Mouse (Mus musculus) adrenal gland, postnatal 4 days (tissue): Measurements from ENCODE around the gene Tnfsf12. TPM values are rescaled to one million over a fixed set of nuclear protein-coding genes. Genes with fewer than 3 reads are reported as not detected.
A peak's percentile ranks its signal among the peaks of the same experiment; 100 is the strongest.
"Not testable (repeated sequence)": the region's sequence is repeated elsewhere in the genome, so short reads cannot be mapped to it uniquely, and the experiment has no call there.

Experiments used
- DNase-seq, 2 experiments: peaks; one replicate each; pipeline ENCODE4 v3.0.0; 2021 to 2022; ENCODE audit warnings: low spot score in 2 of 2, mixed read lengths in 2 of 2
- long read RNA-seq, 2 experiments: library from polyadenylated mRNA; stranded (forward); transcript quantifications; one replicate each; pipeline ENCODE4 v2.0.0; 2021
- total RNA-seq, 2 experiments: library from RNA; stranded (reverse); gene quantifications; 2 replicates each; pipeline ENCODE4 v1.2.3; 2021

The Tnfsf12 gene
- total RNA-seq = 10 to 100 TPM; 23.0 to 23.1 TPM
- long read RNA-seq, experiment 1, transcript Tnfsf12-202 (7 exons, 1,435 nt) = major isoform, 5 of 8 reads
- long read RNA-seq, experiment 1, partial matches to known transcripts = 0 of 8 reads
- long read RNA-seq, experiment 1, other reads (novel, unspliced or antisense) = 3 of 8 reads
- long read RNA-seq, experiment 2, partial matches to known transcripts = 0 of 4 reads
- long read RNA-seq, experiment 2, other reads (novel, unspliced or antisense) = 1 of 4 reads

DNA sequence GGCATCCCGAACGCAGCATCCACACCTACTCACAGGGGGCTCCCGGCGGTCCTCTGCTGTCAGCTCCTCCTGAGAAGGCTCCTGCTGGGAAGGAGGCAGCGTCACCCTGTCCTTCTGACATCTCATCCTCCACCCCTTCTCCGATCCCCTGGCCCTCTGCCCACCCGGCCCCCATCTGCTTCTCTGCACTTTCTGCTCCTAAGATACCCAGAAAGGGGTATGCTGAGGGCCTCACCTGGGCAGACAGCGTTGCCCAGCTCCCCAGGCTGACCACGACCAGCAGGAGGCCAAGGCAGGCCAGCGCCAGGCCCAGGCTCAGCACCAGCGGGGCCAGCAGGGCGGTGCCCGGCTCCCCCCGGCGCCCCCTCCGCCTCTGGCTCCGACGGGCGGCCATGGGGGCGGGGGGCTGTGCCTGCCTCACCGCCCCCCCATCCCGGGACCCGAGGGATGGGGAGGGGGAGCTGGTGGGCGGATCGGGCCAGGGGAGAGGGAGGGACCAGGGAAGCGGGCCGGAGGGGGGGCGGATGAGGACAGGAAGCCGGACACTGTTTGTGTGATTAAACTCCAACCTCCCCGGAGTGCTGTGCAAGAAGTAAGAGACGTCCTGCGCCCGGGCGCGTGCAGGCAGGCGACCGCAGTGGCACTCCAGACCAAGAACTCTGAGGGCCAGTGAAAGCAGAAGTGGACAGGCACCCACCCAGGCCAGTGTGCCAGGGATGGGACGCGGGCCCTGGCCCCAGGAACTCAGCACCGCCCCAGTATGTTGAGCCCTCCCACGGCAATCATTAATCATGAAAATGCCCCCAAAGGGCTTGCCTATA, at the start of gene Tnfsf12, which contains the start of gene Tnfsfm13:
TSS of gene Tnfsf12 (minus strand) at position 489 of the 821 bp plus-strand sequence.
TSS of gene Tnfsfm13 (minus strand) at position 738 of the 821 bp plus-strand sequence.
- DNase-seq = peak; percentile 46 to 62

GRCm38 (mm10) chr11:69731408-69731807, 35.8 kb upstream of the Tnfsf12 start:
- DNase-seq = not testable (repeated sequence)

DNA sequence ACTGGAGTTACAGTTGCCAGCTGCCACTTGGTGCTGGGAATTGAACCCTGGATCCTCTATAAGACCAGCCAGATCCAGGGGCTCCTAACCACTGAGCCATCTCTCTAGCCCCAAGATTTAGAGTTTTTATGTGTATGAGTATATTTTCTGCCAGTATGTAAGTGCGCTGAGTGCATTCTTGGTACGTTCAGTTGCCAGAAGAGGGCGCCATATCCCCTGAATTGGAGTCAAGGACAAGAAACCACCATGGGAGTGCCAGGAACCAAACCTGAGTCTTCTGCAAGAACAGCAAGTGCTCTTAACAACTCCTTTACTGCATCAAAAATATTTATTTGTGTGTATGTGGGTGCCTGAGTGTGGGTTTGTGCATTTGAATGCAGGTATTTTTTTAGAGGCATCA, 33.4 kb upstream of the Tnfsf12 start:
- DNase-seq = peak in 1 of 2 experiments; percentile 36

DNA sequence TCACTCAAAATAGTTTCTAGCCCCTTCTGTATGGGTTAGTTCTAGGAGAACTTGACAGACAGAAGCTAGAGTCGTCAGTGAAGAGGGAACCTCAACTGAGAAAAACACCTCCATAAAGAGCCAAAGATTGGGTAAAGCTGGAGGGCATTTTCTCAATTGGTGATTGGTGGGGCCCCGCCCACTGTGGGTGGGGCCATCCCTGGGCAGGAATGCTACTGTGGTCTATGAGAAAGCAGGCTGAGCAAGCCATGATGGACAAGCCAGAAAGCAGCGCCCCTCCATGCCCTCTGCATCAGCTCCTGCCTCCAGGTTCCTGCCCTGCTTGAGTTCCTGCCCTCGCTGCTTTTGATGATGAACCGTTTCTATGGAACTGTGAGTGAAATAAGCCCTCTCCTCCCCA, 30.3 kb upstream of the Tnfsf12 start:
- DNase-seq = no peak

DNA sequence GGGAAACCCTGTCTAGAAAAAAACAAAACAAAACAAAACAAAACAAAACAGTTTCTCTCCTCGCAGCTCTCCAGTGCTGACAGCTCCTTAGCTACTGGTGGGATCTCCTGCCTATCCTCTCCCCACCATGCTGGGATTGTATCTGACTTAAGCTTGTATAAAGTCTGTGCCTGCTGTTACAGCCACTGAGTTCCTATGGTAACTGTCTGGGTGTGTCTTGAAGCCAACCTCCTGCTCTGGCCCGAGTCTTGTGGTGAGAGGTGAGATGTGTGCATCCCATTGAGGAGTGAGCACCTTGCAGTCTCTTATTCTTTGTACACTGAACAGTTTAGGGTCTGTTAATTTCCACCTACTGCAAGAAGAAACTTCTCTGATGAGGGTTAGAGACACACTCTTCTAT, 27.4 kb upstream of the Tnfsf12 start:
- DNase-seq = no peak

- DNase-seq = no peak
Observed at GRCm38 (mm10) chr11:69720852-69721251, 25.2 kb upstream of the Tnfsf12 start.

GRCm38 (mm10) chr11:69719423-69719822, 23.8 kb upstream of the Tnfsf12 start:
- no peak for DNase-seq

GRCm38 (mm10) chr11:69718661-69719060, 23.0 kb upstream of the Tnfsf12 start:
- DNase-seq = no peak

- no peak for DNase-seq
Observed at GRCm38 (mm10) chr11:69716953-69717352, 21.3 kb upstream of the Tnfsf12 start.

- DNase-seq = no peak
Observed at GRCm38 (mm10) chr11:69715929-69716328, 20.3 kb upstream of the Tnfsf12 start.

- DNase-seq = no peak
Observed at GRCm38 (mm10) chr11:69715482-69715881, 19.8 kb upstream of the Tnfsf12 start.

DNA sequence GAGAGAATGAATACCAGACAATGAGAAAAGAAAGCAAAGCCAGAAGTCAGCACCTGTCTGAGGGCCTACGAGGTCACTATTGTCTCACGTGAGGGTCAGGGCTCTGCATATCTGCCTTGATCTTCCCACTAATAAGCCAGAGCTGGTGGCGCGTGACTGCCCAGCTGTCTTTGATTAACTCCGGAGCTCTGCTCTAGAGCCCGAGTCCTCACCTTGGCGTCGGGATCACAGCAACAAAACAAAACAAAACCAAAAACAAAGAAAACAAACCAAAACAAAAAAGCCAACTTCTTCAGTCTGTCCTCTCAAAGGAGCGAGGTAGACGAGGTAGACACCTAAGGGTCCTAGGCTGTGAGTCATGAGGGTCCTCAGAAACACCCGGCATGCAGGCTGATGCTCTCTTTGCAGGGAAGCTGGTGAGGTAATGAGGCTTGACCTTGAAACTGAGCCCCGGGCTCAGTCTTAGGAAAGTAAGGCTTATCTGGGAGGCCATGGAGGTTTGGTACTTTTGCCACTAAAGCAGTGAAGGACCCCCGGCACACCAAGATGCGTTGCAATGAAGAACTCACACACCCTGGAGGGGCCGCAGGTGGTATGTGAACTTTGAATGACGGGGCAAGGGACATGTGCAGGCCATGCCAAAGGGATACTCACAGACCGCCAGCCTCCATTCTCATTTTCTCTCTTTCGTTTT, 19.1 kb upstream of the Tnfsf12 start:
- no peak for DNase-seq

GRCm38 (mm10) chr11:69712954-69713672, 17.5 kb upstream of the Tnfsf12 start:
- no peak for DNase-seq

DNA sequence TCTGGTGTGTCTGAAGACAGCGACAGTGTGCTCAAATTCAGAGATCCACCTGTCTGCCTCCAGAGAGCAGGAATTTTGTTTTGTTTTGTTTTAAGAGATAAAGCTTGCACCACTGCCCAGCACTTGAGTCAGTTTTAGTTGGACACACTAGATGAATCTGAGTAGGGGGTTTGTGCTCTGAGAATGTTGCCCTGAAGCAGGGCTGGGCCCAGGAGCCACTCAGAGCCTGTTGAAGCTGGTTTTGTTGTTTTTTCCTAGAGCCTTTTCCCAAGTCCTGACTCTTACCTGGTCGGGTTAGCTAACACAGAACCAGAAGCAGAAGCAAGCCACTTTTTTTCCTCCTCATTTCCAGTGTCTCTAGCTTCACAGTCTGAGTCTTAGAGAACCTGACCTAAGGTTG, 15.4 kb upstream of the Tnfsf12 start:
- DNase-seq = no peak

GRCm38 (mm10) chr11:69710470-69710869, 14.8 kb upstream of the Tnfsf12 start:
- DNase-seq = no peak

- no peak for DNase-seq
Observed at GRCm38 (mm10) chr11:69709554-69710446, 14.2 kb upstream of the Tnfsf12 start.

GRCm38 (mm10) chr11:69708614-69709265, 13.1 kb upstream of the Tnfsf12 start:
- no peak for DNase-seq

- no peak for DNase-seq
Observed at GRCm38 (mm10) chr11:69707873-69708381, 12.3 kb upstream of the Tnfsf12 start.

DNA sequence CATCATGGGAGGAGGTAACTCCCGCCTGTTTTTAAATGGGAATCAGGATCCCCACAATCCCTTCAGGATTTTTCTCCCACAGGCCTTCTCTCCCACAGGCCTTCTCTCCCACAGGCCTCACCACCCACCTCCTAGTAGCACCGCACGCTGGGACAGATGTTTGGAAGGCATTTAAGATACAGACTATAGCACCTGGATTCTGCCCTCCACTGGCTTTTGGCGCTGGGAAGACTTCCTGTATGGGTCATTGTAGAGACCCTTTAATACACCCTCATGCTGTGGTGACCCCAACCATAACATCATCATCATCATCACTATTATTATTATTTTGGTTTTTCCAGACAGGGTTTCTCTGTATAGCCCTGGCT, 11.8 kb upstream of the Tnfsf12 start:
- no peak for DNase-seq
